Mouse (Mus musculus) MEL-GATA-1-ER (cell line): ENCODE measurements around the gene Ak3.
"Not testable (repeated sequence)": the region's sequence is repeated elsewhere in the genome, so short reads cannot be mapped to it uniquely, and the experiment has no call there.

Experiments used
- DNase-seq: peaks from one replicate; pipeline ENCODE4 v3.0.0-alpha.2; 2012; ENCODE audit warnings: low read depth; ENCODE audit errors: extremely low read depth

The Ak3 gene

GRCm38 (mm10) chr19:29044353-29044768 is 3.4 kb downstream of the Ak3 start:
- DNase-seq: no peak

GRCm38 (mm10) chr19:29042647-29043046 is 5.1 kb downstream of the Ak3 start:
- no peak for DNase-seq

GRCm38 (mm10) chr19:29042143-29042542 is 5.6 kb downstream of the Ak3 start:
- DNase-seq: no peak

- no peak for DNase-seq
Measured at GRCm38 (mm10) chr19:29040206-29040605, 7.6 kb downstream of the Ak3 start.

GRCm38 (mm10) chr19:29039334-29039733 is 8.4 kb downstream of the Ak3 start:
- DNase-seq: no peak

GRCm38 (mm10) chr19:29037541-29037940 is 10.2 kb downstream of the Ak3 start:
- no peak for DNase-seq

GRCm38 (mm10) chr19:29037026-29037425 is 10.7 kb downstream of the Ak3 start:
- no peak for DNase-seq

GRCm38 (mm10) chr19:29032662-29033061 is 15.1 kb downstream of the Ak3 start:
- DNase-seq: no peak

GRCm38 (mm10) chr19:29031788-29032187 is 16.0 kb downstream of the Ak3 start:
- DNase-seq: no peak

- no peak for DNase-seq
Measured at GRCm38 (mm10) chr19:29024391-29024947, 23.3 kb downstream of the Ak3 start.

- DNase-seq: no peak
Measured at GRCm38 (mm10) chr19:29021754-29022345, 25.9 kb downstream of the Ak3 start.

- no peak for DNase-seq
Measured at GRCm38 (mm10) chr19:29019647-29020046, 28.1 kb downstream of the Ak3 start.

- no peak for DNase-seq
Measured at GRCm38 (mm10) chr19:29016786-29017185, 31.0 kb downstream of the Ak3 start.

- DNase-seq: no peak
Measured at GRCm38 (mm10) chr19:29016204-29016765, 31.5 kb downstream of the Ak3 start.

GRCm38 (mm10) chr19:29015410-29016203 is 32.2 kb downstream of the Ak3 start:
- peak; percentile 43 for DNase-seq

GRCm38 (mm10) chr19:29014466-29015055 is 33.2 kb downstream of the Ak3 start:
- DNase-seq: no peak

GRCm38 (mm10) chr19:29011355-29011990 is 36.3 kb downstream of the Ak3 start:
- DNase-seq: no peak

GRCm38 (mm10) chr19:29009046-29009445 is 38.7 kb downstream of the Ak3 start:
- no peak for DNase-seq

GRCm38 (mm10) chr19:29008069-29008706 is 39.6 kb downstream of the Ak3 start:
- no peak for DNase-seq

- DNase-seq: not testable (repeated sequence)
Measured at GRCm38 (mm10) chr19:29000321-29000720, 47.4 kb downstream of the Ak3 start.
